Mouse (Mus musculus) cerebellum, adult 2 months (tissue): Measurements from ENCODE around the gene Ubqln4. TPM values are rescaled to one million over a fixed set of nuclear protein-coding genes. Genes with fewer than 3 reads are reported as not detected.
A peak's percentile ranks its signal among the peaks of the same experiment; 100 is the strongest.

Experiments
- DNase-seq, 2 experiments: peaks; one replicate each; pipeline ENCODE4 v3.0.0; 2021
- H3K27ac ChIP-seq: fragments of 200-500 bp; 2 replicates; pipeline ENCODE4 v1.5.1; 2012; ENCODE audit warnings: low read length, control low read depth, inconsistent platforms; ENCODE audit not compliant: insufficient read depth
- H3K27me3 ChIP-seq: fragments of 200-500 bp; 2 replicates; pipeline ENCODE4 v1.6.1; 2012; ENCODE audit warnings: inconsistent platforms, mild to moderate bottlenecking, low read length, moderate library complexity; ENCODE audit not compliant: control insufficient read depth, insufficient read depth
- H3K4me1 ChIP-seq: fragments of 200-500 bp; 2 replicates; pipeline ENCODE4 v1.6.1; 2011; ENCODE audit warnings: low read length; ENCODE audit not compliant: control insufficient read depth, insufficient read depth
- H3K4me3 ChIP-seq: fragments of 200-500 bp; replicated peaks from 2 replicates; pipeline ENCODE3; 2011; ENCODE audit warnings: mild to moderate bottlenecking, low read depth, low read length, control low read depth; ENCODE audit not compliant: insufficient read depth
- CTCF ChIP-seq: fragments of 200-500 bp; IDR thresholded peaks from 2 replicates; pipeline ENCODE4 v1.5.1; 2011; ENCODE audit warnings: low read depth, mild to moderate bottlenecking, control low read depth, low read length, moderate library complexity, borderline replicate concordance; ENCODE audit not compliant: insufficient read depth
- POLR2A ChIP-seq: fragments of 200-500 bp; IDR thresholded peaks from 2 replicates; pipeline ENCODE4 v1.6.1; 2011; ENCODE audit warnings: low read length, control low read depth, borderline replicate concordance; ENCODE audit not compliant: insufficient read depth
- WGBS: fragments of 180-500 bp; shearing (Covaris S2); methylation state at CpG from one replicate; pipeline ENCODE4 v1.1.7; 2018; 5-methylcytosine and 5-hydroxymethylcytosine counted together
- polyA plus RNA-seq: library from polyadenylated mRNA; depleted of rRNA; stranded (reverse); fragments of >200 nt; gene quantifications from 2 replicates; pipeline ENCODE4 v1.2.3, GENCODE M21; 2012

The Ubqln4 gene
- polyA plus RNA-seq, 1 experiment, result 86.4 TPM

DNA sequence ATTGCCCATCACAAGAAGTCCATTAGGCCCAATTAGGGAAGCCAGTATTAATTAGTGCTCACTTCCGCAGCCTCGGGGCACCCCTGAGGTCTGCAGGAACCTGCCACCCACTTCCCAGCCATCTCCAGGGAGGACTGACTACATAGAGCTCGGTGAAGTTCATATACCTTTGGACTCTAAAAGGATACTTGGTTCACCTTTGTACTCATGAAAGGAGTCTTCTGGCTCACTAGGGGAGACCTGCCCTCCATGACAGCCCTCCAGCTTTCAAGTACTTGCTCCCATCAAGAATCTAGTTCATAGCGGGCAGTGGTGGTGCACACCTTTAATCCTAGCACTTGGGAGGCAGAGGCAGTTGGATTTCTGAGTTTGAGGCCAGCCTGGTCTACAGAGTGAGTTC is 35.1 kb upstream of the Ubqln4 start:
- Histone ChIP-seq H3K27ac (no peak overlapping the region), H3K4me3 (no peak overlapping the region), H3K27me3 (no peaks in the 10 kb centered on the region), H3K4me1 (no peaks in the 10 kb centered on the region)
- 91% methylated on average over 4 of the region's 4 CpGs for WGBS
- no peak for DNase-seq
- TF ChIP-seq POLR2A (no peak), CTCF (no peak)

- no peaks in the 10 kb centered on the region; the same call in 1 of the 2 replicates for H3K4me1 ChIP-seq
- TF ChIP-seq CTCF, result no peak
- no peak for TF ChIP-seq POLR2A
- no peaks in the 10 kb centered on the region for H3K27me3 ChIP-seq
- no peak for DNase-seq
- WGBS, result 88% methylated on average over 2 of the region's 2 CpGs
- H3K4me3 ChIP-seq, result no peak overlapping the region
- no peak overlapping the region for H3K27ac ChIP-seq
Observed at GRCm38 (mm10) chr3:88520078-88520477, 33.5 kb upstream of the Ubqln4 start.

DNA sequence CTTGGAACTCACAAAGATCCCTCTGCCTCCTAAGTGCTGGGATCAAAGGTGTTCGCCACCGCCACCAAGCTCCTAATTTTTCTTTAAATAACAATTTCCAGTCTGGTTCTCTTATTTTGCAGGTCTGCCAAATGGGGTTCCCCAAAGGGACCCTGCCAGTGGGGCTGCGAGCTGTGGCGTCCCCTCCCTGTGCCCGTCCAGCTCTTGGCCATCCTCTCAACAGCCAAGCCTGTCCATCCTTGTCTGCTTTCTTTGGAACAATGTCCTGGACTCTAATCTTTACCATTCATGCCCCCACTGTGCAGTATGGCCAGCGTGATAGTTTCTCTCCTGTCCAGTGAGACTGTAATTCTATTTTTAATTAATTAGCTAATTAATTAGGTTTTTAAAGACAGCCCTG is 32.4 kb upstream of the Ubqln4 start:
- TF ChIP-seq POLR2A (no peak), CTCF (no peak)

GRCm38 (mm10) chr3:88521803-88522331 is 31.7 kb upstream of the Ubqln4 start:
- Histone ChIP-seq H3K27ac (no peak overlapping the region), H3K4me1 (no peaks in the 10 kb centered on the region; the same call in 1 of the 2 replicates), H3K4me3 (no peak overlapping the region), H3K27me3 (no peaks in the 10 kb centered on the region)
- WGBS, result 32% methylated on average over 9 of the region's 9 CpGs
- peak; percentile 53 to 69 for DNase-seq
- TF ChIP-seq POLR2A (no peak), CTCF (peak; percentile 85)

More for the DNA sequence above, 32.4 kb upstream of the Ubqln4 start:
- no peak overlapping the region for H3K4me3 ChIP-seq
- no peaks in the 10 kb centered on the region; the same call in 1 of the 2 replicates for H3K4me1 ChIP-seq
- no peaks in the 10 kb centered on the region for H3K27me3 ChIP-seq
- DNase-seq, result no peak
- 89% methylated on average over 6 of the region's 6 CpGs for WGBS
- no peak overlapping the region for H3K27ac ChIP-seq

- no peak for TF ChIP-seq CTCF
- TF ChIP-seq POLR2A, result no peak
- no peaks in the 10 kb centered on the region for H3K27me3 ChIP-seq
- DNase-seq, result no peak
- no peaks in the 10 kb centered on the region; the same call in 1 of the 2 replicates for H3K4me1 ChIP-seq
- no peak overlapping the region for H3K4me3 ChIP-seq
- WGBS, result 79% methylated on average over 8 of the region's 8 CpGs
- H3K27ac ChIP-seq, result no peak overlapping the region
Observed at GRCm38 (mm10) chr3:88523027-88523426, 30.5 kb upstream of the Ubqln4 start.

GRCm38 (mm10) chr3:88525021-88525420 is 28.5 kb upstream of the Ubqln4 start:
- H3K4me3 ChIP-seq, result no peak overlapping the region
- WGBS, result 79% methylated on average over 5 of the region's 5 CpGs
- no peak for DNase-seq
- H3K4me1 ChIP-seq, result peaks cover 6% of the 10 kb centered on the region
- H3K27me3 ChIP-seq, result no peaks in the 10 kb centered on the region
- TF ChIP-seq POLR2A (no peak), CTCF (no peak)
- H3K27ac ChIP-seq, result no peak overlapping the region

GRCm38 (mm10) chr3:88526157-88527131 is 27.1 kb upstream of the Ubqln4 start:
- no peak overlapping the region for H3K4me3 ChIP-seq

More at GRCm38 (mm10) chr3:88526157-88527131, 27.1 kb upstream of the Ubqln4 start:
- Histone ChIP-seq H3K27ac (no peak overlapping the region), H3K4me1 (peaks cover 12% of the 10 kb centered on the region), H3K27me3 (no peaks in the 10 kb centered on the region)
- peak; percentile 84 to 85 for DNase-seq
- 29% methylated on average over 17 of the region's 17 CpGs for WGBS
- TF ChIP-seq CTCF, result peak; percentile 100
- TF ChIP-seq POLR2A, result no peak
